Mouse (Mus musculus): ENCODE measurements around the gene Timp2. TPM values are rescaled to one million over a fixed set of nuclear protein-coding genes. Genes with fewer than 3 reads are reported as not detected.
A peak's percentile ranks its signal among the peaks of the same experiment; 100 is the strongest.
"Not testable (repeated sequence)": the region's sequence is repeated elsewhere in the genome, so short reads cannot be mapped to it uniquely, and the experiment has no call there.

Timp2 gene
- total RNA-seq (2022) = 100 to 1,000 TPM in 3 of 4 experiments, 10 to 100 TPM in 1; 95.5 to 261 (median 186) TPM

- no peak for DNase-seq
These were observed at the start of gene Timp2 for GRCm38 (mm10) chr11:118355640-118356039. TSS of gene Timp2 (minus strand) at chr11:118355740.

DNA sequence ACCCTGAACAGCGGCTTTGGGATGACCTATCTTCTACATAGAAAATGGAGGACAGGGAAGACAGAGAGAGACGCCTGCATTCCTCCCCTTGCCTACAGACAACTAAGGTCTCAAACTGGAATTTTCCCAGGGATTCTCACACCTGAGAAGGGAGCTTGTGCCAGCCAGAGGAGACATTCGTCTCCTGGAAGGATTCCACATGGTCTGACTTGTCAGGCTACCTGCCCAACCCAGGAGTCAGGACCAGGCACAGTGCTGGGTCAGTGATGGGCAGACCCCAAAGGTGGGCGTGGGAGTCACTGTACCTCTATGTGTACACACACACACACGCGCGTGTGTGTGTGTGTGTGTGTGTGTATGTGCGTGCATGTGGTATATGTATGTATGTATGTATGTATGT lies 49.8 kb upstream of the Timp2 start:
- no peak for DNase-seq

DNA sequence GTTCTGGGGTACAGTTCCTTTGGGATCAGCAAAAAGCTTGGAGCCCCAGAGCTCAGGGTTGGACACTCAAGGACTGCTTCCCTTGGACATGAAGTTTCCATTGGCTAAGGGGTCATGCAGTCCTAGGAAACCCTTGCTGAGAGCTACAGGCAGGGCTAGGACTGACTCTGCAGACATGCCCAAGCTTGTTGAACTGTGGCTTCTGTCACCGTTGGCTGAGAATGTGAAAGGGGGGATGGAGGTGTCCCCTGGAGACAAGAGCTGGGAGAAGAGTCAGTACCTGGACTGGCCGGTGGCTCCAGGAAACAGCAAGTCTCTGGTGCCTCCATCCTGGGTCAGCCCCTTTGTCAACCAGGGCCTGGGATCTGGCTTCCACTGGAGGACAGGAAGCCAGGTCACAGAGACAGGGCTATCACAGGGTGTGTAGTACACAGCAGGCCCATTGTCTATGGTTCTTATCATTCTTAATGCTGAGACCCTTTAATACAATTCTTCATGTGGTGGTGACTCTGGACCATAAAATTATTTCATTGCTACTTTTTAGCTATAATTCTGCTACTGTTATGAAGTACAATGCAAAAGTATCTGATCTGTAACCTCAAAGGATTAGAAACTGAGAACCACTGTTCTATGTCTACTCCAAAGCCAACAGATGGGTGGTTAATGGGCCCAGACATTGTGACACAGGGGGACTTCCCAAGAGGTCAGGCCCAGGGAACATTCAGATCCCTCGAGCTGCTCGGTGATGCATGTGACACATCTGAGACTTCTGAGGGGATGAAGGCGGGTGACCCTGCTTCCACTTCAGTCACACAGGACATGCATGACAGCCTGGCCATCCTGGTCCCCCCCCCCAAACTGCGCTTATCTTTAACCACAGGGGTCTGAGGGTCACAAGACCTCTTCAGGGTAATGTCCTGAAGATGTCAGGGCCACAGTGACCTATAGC lies 48.7 kb upstream of the Timp2 start:
- peak; percentile 6 for DNase-seq

DNA sequence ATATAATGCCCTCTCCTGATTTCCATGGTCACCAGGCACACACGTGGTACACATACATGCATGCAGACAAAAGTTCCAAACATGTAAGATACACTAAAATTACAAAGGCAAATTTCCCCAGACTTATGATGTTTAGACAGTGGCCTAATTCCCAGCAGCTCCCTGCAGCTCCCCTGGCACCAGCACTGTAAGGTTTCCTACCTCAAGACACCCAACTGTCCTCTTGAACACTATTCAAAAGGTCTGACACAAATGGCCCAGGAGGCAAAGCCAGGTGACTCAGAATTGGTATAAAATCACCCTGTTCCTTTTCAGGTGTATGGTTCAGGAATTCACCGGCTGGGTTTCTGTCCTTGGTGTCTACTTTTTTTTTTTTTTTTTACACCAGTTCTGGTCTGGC lies 47.6 kb upstream of the Timp2 start:
- DNase-seq = no peak

DNA sequence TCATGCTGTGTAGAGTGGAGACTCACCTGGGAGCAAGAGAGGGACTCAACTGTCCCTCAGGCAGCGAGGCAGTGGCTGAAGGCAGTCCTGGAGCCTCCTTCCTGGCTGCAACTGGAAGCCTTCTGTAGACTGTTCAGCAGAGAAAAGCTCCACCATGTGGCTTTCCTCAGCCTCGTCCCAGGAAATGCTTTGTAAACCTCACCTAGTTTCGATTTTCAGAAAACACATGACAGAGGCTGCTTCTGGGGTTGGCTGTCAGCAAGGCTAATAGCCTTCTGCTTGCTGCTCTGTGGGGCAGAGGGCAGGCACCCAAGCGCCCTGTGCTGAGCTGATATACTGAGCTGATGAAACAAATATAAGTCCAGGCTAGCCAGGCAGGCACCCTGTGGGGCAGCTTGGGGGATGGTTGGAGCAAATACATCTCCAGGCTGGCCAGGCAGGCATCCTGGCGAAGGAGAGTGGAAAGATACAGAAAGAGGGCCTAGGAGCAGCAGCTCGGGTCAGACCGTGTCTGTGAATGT lies 46.3 kb upstream of the Timp2 start, which contains the start of gene Lgals3bp:
TSS of gene Lgals3bp (minus strand) at position 333 of the 521 bp plus-strand sequence.
- peak; percentile 66 for DNase-seq

DNA sequence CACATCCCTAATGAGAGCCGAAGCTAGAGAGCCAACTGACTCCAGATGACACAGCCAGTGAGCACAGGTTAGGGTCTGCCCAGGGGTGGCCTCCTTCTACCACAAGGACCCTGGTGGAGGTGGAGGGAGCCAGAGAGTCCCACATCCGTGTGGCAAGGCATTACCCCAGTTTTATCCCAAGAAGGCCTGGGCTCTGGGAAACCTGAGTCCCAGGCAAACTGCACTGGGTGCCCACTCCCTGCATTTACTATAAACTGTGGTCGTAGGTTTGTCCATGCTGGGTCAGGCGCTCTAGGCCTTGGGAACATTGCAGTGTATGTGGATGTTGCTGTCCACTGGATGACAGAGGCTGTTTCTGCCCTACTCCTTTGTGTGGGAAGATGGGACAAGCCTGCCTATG lies 45.7 kb upstream of the Timp2 start:
- DNase-seq = peak; percentile 7

DNA sequence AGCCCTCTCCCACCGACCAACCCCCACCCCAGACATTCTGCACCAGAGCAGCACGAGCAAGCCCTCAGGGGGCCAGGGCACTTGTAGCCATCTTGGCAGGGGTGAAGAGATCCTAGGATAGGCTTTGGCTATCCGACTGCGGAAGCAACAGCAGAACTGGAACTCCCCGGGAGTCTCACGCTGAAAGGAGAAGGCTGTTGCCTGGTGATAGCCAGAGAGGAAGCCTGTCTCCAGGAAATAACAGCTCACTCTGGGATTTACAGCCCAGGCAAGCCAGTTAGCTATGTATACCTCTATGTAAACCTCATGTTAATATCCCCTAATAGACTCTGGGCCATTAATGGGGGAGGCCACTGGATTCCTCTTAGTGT lies 45.0 kb upstream of the Timp2 start:
- peak; percentile 12 for DNase-seq

DNA sequence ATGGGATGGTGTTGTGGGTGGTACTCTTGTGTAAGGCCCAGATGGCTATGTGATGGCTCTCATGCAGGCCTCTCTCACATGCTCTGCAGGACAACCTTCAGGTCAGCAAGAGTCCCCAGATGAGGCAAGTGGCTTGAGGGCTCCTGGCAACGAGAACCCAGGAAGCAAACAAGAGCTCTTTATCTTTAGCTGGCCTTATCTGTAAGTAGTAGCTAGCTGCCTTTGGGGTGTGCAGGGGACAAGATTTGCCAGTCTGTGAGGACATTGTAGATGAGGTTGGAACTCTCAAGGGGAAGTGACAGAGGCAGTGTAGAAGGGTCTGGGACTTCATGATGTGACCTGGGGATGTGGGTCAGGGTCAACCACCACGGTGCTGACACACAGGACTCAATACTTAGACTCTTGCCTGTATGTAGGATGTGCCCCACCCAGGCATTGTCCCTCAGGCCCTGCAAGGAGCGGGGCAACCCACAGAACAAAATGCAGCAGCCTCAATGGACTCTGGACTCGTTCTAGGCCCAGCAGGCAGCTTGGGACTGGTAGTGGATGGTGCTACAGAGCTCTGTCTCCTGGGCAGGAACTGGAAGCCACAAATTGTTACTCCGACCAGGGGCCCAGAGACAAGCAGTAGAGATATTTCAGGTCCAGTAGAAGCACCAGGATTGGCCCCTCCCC lies 44.5 kb upstream of the Timp2 start:
- DNase-seq = peak; percentile 3

GRCm38 (mm10) chr11:118397806-118398530 lies 42.4 kb upstream of the Timp2 start:
- DNase-seq = peak; percentile 1

DNA sequence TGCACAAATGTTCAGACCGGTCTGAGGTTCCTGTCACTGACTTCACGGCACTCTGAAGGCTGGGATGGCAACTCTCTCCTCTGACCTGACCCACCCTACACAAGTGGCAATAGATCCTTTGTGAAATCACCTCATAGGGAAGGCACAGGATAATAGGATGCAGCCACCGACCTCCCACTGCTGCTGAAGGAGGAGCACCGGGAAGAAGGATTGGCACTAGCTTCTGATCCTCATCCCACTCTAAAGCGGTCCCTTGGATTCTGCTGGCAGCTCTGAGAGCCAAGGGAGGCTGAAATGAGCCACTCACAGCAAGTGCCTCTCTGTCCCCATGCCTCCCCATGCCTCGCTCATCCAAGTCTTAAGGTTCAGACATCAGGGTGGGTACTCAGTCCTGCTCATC lies 39.0 kb upstream of the Timp2 start:
- no peak for DNase-seq

- no peak for DNase-seq
These were observed 38.5 kb upstream of the Timp2 start for GRCm38 (mm10) chr11:118393991-118394390.

DNA sequence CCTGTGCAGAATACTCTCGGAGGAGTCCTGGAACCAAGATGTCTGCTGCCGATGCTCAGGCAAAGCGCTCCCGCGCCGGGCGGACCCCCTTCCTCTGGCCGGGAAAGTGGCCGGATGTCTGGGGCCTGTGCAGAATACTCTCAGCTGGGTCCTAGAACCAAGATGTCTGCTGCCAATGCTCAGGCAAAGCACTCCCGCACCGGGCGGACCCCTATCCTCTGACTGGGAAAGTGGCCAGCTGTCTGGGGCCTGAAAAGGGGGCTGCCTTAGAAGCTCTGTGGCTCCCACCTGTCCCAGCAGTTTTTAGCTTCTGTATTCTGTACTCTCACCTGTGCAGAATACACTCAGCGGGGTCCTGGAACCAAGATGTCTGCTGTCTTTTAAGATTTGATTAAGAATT lies 32.3 kb upstream of the Timp2 start:
- not testable (repeated sequence) for DNase-seq

GRCm38 (mm10) chr11:118379251-118380009 lies 23.9 kb upstream of the Timp2 start:
- peak; percentile 74 for DNase-seq

GRCm38 (mm10) chr11:118378656-118379055 lies 23.1 kb upstream of the Timp2 start:
- DNase-seq = no peak

DNA sequence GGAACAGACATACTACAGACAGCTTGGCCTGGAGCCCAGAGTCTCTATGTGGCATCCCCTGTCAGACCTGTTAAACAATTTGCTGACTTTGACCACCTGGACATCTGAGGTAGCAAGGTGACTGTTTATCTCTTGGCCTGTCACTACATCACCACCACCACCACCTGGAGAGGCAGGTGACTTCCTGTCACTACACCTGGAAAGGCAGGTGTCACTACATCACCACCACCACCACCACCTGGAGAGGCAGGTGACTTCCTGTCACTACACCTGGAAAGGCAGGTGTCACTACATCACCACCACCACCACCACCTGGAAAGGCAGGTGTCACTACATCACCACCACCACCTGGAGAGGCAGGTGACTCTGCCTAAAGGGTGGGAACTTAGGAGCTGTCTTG lies 20.8 kb upstream of the Timp2 start:
- not testable (repeated sequence) for DNase-seq

GRCm38 (mm10) chr11:118375881-118376280 lies 20.3 kb upstream of the Timp2 start:
- no peak for DNase-seq

- no peak for DNase-seq
These were observed 19.9 kb upstream of the Timp2 start for GRCm38 (mm10) chr11:118375461-118375860.

DNA sequence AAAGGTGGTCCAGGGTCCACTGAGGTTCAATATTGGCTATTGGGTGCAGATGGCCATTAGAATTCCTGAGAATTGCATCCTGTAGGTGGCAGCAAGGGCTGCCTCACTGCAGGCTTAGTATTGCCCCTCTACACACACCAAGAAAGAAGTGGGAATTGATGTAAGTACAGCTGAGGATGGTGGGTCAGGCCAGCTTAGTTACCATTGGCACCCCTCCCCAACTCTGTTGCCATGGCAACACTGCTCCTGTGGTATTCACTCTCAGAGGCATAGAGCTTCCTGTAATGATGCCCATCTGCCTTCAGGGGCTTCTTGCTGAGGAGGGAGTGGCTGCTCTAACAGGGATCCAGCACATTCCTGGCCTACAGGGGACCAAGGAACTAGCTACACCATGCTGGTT lies 19.5 kb upstream of the Timp2 start:
- DNase-seq = no peak

GRCm38 (mm10) chr11:118374506-118374905 lies 19.0 kb upstream of the Timp2 start:
- no peak for DNase-seq

DNA sequence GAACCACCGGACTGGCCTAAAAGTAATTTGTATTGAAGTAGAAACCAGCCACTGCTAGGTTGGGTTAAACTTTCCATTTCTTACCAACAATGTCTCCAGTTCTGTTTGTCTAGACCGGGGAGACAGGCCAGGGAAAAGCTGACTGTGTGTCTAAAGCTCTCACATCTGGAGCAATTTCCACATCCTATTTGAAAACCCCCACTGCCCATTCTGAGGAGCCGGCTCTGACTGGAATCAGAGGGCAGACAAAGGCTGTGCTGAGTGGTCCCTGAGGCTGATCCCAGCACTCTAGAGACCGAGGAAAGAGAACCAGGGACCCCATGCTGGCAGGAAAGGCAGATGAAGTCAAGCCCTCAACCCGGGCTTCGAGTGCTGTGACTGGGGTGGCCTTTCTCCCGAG lies 17.1 kb upstream of the Timp2 start:
- DNase-seq = no peak

DNA sequence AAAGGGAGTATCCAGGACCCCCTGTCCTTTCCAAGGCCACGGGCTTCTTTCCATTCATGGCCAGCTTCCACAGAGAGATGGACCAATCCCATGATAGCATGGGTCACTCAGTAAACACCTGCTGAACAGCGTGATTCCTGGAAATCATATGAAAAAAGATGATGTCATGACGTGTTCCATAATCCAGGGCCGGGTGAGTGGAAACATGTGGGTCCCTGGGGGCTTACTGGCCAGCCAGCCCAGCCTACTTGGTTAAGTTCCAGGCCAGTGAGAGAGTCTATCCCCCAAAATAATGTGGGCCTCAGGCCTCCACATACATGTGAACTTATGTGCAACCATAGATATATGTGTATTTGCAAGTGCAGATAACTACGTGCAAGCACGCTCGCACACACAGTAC lies 16.3 kb upstream of the Timp2 start:
- DNase-seq = no peak

DNA sequence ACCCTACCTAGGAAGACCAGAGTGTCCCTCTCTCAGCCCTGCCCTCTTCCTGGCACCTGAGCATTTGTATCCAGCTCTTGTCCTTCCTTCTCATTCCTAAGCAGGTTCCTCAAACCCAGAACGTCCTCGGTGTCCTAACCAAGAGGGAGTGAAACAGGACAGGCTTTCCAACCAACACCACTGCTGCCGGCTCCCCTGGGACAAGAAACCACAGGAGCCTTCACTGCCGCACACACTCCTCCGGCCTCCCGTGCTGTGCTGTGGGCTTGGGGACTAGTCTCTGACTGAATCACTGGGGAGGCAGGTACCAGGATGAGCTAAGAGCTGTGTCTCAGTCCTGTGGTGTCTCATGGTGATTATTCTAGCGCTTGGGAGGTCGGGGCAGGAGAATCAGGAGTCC lies 14.1 kb upstream of the Timp2 start:
- no peak for DNase-seq
